Mouse (Mus musculus) cerebellum, adult 2 months (tissue): ENCODE measurements at regions not wholly inside any gene's neighbourhood (a gene's known extent, or its start where the extent isn't known, plus 50 kb on each side); places are given as distances from the start of the nearest gene placed in this dataset.

Experiments used
- DNase-seq, 2 experiments: peaks; one replicate each; pipeline ENCODE4 v3.0.0; 2021
- H3K27ac ChIP-seq: fragments of 200-500 bp; 2 replicates; pipeline ENCODE4 v1.5.1; 2012; ENCODE audit warnings: low read length, control low read depth, inconsistent platforms; ENCODE audit not compliant: insufficient read depth
- H3K27me3 ChIP-seq: fragments of 200-500 bp; 2 replicates; pipeline ENCODE4 v1.6.1; 2012; ENCODE audit warnings: inconsistent platforms, mild to moderate bottlenecking, low read length, moderate library complexity; ENCODE audit not compliant: control insufficient read depth, insufficient read depth
- H3K4me1 ChIP-seq: fragments of 200-500 bp; 2 replicates; pipeline ENCODE4 v1.6.1; 2011; ENCODE audit warnings: low read length; ENCODE audit not compliant: control insufficient read depth, insufficient read depth
- H3K4me3 ChIP-seq: fragments of 200-500 bp; replicated peaks from 2 replicates; pipeline ENCODE3; 2011; ENCODE audit warnings: mild to moderate bottlenecking, low read depth, low read length, control low read depth; ENCODE audit not compliant: insufficient read depth
- CTCF ChIP-seq: fragments of 200-500 bp; IDR thresholded peaks from 2 replicates; pipeline ENCODE4 v1.5.1; 2011; ENCODE audit warnings: low read depth, mild to moderate bottlenecking, control low read depth, low read length, moderate library complexity, borderline replicate concordance; ENCODE audit not compliant: insufficient read depth
- POLR2A ChIP-seq: fragments of 200-500 bp; IDR thresholded peaks from 2 replicates; pipeline ENCODE4 v1.6.1; 2011; ENCODE audit warnings: low read length, control low read depth, borderline replicate concordance; ENCODE audit not compliant: insufficient read depth
- WGBS: fragments of 180-500 bp; shearing (Covaris S2); methylation state at CpG from one replicate; pipeline ENCODE4 v1.1.7; 2018; 5-methylcytosine and 5-hydroxymethylcytosine counted together

GRCm38 (mm10) chr14:76805151-76805785 lies 231.3 kb upstream of the Ccdc122 start:
- H3K27ac ChIP-seq = no peak overlapping the region

DNA sequence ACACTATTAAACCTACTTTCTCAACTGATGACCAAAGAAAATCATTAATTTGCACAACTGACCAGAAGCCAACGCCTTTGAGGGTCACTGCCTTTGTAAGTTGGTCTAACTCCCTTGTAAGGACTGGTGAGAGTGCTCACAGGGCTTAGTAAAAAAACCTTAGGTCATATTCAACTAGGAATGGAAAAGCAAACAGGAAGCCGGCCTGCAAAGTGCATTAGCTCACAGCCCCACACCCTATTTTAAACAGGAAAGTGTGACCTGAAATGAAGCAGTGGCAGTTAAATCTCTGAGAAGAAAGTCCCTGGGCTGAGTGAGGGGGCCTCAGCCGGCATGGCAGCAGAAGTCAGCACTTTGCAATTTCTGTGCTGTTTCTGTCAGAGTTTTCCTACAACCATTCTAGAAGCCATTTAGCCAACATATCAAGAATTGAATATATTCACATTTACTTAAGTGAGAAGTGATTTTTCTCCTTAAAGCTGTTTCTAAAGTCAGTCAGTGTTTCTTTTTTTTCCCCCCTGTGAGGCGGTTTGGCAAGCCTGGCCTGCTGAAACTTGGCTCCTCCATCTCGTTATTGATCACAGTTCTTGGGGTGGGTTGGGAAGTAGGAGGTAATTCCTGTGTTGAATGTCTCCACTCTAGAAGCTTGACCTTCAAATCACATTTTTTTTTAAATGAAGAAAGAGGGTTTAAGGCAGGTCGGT lies 232.0 kb upstream of the Ccdc122 start:
- Histone ChIP-seq H3K27ac (no peak overlapping the region), H3K4me1 (no peaks in the 10 kb centered on the region), H3K4me3 (no peak overlapping the region), H3K27me3 (no peaks in the 10 kb centered on the region)
- DNase-seq = no peak
- TF ChIP-seq POLR2A (no peak), CTCF (no peak)
- WGBS = 76% methylated on average over 6 of the region's 6 CpGs

More at GRCm38 (mm10) chr14:76805151-76805785, 231.3 kb upstream of the Ccdc122 start:
- Histone ChIP-seq H3K4me1 (no peaks in the 10 kb centered on the region), H3K4me3 (no peak overlapping the region), H3K27me3 (no peaks in the 10 kb centered on the region)
- TF ChIP-seq CTCF = no peak
- no peak for TF ChIP-seq POLR2A
- 73% methylated on average over 13 of the region's 13 CpGs for WGBS
- DNase-seq = no peak

DNA sequence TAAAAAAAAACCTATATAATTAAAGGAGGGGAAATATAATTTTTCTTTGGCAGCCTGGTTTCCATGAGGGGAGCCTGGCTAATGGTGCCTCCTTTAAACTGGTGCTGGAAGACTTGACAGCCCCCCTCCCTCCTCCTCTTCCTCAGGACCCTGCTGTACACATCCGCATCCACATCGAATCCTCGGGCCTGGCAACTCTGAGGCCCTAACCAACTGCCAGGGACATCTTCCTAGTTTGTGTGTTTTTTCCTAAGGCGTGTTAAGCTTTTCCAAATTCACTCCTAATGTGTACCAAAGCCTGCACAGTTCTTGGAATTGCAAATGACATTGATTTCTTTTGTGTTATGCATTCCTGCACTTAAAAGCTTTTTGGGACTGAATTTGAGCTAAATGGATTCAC lies 236.4 kb upstream of the Ccdc122 start:
- WGBS = 59% methylated on average over 4 of the region's 4 CpGs
- no peaks in the 10 kb centered on the region for H3K4me1 ChIP-seq
- DNase-seq = no peak
- no peaks in the 10 kb centered on the region for H3K27me3 ChIP-seq
- H3K27ac ChIP-seq = no peak overlapping the region
- TF ChIP-seq CTCF (no peak), POLR2A (no peak)
- no peak overlapping the region for H3K4me3 ChIP-seq

GRCm38 (mm10) chr14:76799741-76800140 lies 236.8 kb upstream of the Ccdc122 start:
- H3K27me3 ChIP-seq = no peaks in the 10 kb centered on the region
- DNase-seq = no peak
- H3K27ac ChIP-seq = no peak overlapping the region
- 46% methylated on average over 6 of the region's 6 CpGs for WGBS
- TF ChIP-seq POLR2A = no peak
- no peak for TF ChIP-seq CTCF
- H3K4me3 ChIP-seq = no peak overlapping the region
- no peaks in the 10 kb centered on the region for H3K4me1 ChIP-seq

DNA sequence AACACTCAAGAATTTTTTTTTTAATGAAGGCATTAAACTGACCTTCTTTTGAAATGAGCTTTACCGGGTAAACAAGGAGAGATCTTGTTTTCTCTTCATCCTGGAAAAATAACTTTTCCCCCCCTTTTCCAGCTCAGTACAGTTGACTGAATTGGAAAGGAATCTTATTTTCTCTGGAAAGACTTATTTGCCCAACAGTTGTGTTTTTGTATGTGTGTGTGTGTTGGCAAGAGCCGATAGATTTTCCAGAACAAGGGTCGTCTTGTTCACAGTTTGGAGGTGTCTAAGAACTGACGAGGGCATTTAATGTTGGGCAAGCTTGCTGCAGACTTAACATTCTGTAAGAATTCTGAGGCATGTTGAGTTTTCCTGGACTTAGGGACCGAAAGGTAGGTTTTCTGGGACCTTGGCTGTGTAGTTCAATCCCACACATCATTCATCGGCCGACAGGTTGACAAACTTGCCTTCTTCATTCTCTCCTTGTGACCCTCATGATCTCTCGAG lies 237.6 kb upstream of the Ccdc122 start:
- H3K27me3 ChIP-seq = no peaks in the 10 kb centered on the region
- H3K4me3 ChIP-seq = no peak overlapping the region
- H3K27ac ChIP-seq = no peak overlapping the region
- DNase-seq = no peak
- H3K4me1 ChIP-seq = no peaks in the 10 kb centered on the region
- WGBS = 86% methylated on average over 8 of the region's 8 CpGs
- TF ChIP-seq CTCF (no peak), POLR2A (no peak)

DNA sequence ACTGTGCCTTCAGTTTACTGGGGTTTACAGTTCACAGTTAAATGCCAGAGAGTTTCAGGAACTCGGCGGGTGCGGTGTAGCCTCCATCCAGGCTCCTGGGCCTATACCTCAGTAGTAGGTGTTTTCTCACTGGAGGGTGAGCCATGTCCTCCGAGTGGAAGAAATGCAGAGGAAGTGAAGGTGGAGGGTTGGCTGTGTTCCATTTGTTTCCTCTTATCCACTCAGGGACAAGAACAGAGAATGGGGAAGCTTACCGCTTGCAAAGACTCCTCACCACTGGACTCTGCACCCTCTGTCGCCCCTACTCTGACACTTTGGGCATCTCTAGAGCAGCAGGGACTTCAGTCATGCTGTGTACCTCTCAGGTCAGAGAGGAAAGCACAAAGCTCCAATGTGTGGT lies 238.1 kb upstream of the Ccdc122 start:
- 81% methylated on average over 6 of the region's 6 CpGs for WGBS
- DNase-seq = no peak

DNA sequence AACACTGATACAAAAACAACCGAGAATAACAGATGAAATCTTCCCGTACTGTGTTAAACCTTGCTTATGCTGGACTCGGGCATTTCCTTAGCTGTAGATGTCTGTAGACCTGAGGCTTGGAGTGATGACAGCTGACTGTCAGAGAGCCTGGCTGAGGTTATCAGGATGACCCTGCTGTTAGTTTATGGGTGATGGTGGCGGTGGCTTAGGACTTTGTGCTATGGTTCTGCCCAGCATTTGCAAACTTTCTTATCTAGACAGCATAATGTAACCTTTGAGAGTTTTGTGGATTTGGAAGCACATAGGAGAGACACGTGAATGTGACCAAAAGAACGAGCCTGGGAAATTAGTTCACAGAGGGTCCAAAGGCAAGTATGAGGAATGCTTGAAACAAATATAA lies 239.1 kb upstream of the Ccdc122 start:
- DNase-seq = no peak
- H3K27ac ChIP-seq = no peak overlapping the region
- H3K4me3 ChIP-seq = no peak overlapping the region
- no peaks in the 10 kb centered on the region for H3K27me3 ChIP-seq
- 84% methylated on average over 6 of the region's 6 CpGs for WGBS
- TF ChIP-seq POLR2A (no peak), CTCF (no peak)
- peaks cover under 1% of the 10 kb centered on the region; the same call in 1 of the 2 replicates for H3K4me1 ChIP-seq

More for the DNA sequence above, 238.1 kb upstream of the Ccdc122 start:
- Histone ChIP-seq H3K27me3 (no peaks in the 10 kb centered on the region), H3K4me1 (no peaks in the 10 kb centered on the region), H3K27ac (no peak overlapping the region), H3K4me3 (no peak overlapping the region)
- TF ChIP-seq POLR2A = no peak
- TF ChIP-seq CTCF = no peak
